Mouse (Mus musculus) lung, postnatal 0 days (tissue): ENCODE measurements at regions not wholly inside any gene's neighbourhood (a gene's known extent, or its start where the extent isn't known, plus 50 kb on each side); places are given as distances from the start of the nearest gene placed in this dataset.

Experiments used
- ATAC-seq: fragments of 200-750 bp; cut with Nextera tagmentation; 2 replicates; pipeline ENCODE4 v1.8.0; 2017; ENCODE audit warnings: moderate library complexity
- DNase-seq: peaks from one replicate; pipeline ENCODE4 v3.0.0-alpha.2; 2016; ENCODE audit warnings: low spot score
- H3K27ac ChIP-seq: fragments of 300-500 bp; sonication (generic); 2 replicates; pipeline ENCODE4 v1.5.1; 2014; ENCODE audit warnings: antibody characterized with exemption, mild to moderate bottlenecking, low read length, mixed read lengths
- H3K27me3 ChIP-seq: fragments of 300-500 bp; sonication (generic); replicated peaks from 2 replicates; pipeline ENCODE4 v1.6.1; 2014; ENCODE audit warnings: low read length, mixed read lengths; ENCODE audit not compliant: insufficient read depth
- H3K36me3 ChIP-seq: fragments of 300-500 bp; sonication (generic); 2 replicates; pipeline ENCODE4 v1.6.1; 2014; ENCODE audit warnings: low read length, mixed read lengths; ENCODE audit not compliant: insufficient read depth
- H3K4me1 ChIP-seq: fragments of 300-500 bp; sonication (generic); 2 replicates; pipeline ENCODE4 v1.6.1; 2014; ENCODE audit warnings: antibody characterized with exemption, low read depth, low read length, mixed read lengths; ENCODE audit not compliant: insufficient read depth
- H3K4me2 ChIP-seq: fragments of 300-500 bp; sonication (generic); replicated peaks from 2 replicates; pipeline ENCODE4 v1.6.1; 2014; ENCODE audit warnings: low read depth, mild to moderate bottlenecking, low read length, moderate library complexity, mixed read lengths
- H3K4me3 ChIP-seq: fragments of 300-500 bp; sonication (generic); 2 replicates; pipeline ENCODE4 v1.5.1; 2014; ENCODE audit warnings: low read depth, low read length
- H3K9ac ChIP-seq: fragments of 300-500 bp; sonication (generic); replicated peaks from 2 replicates; pipeline ENCODE4 v1.6.1; 2014; ENCODE audit warnings: low read depth, mild to moderate bottlenecking
- H3K9me3 ChIP-seq: fragments of 300-500 bp; sonication (generic); 2 replicates; pipeline ENCODE4 v1.6.1; 2016; ENCODE audit warnings: low read length, mixed read lengths
- CTCF ChIP-seq: IDR thresholded peaks from 2 replicates; pipeline ENCODE4 v1.5.1; 2016; ENCODE audit warnings: antibody characterized with exemption, mild to moderate bottlenecking
- EP300 ChIP-seq: IDR thresholded peaks from 2 replicates; pipeline ENCODE4 v1.6.1; 2016; ENCODE audit warnings: antibody characterized with exemption, mild to moderate bottlenecking, control low read depth
- WGBS: fragments of 180-500 bp; shearing (Covaris S2); extraction: QIAGEN DNeasy Blood & Tissue Kit; methylation state at CpG from one replicate; pipeline ENCODE4 v1.1.7; 2014; 5-methylcytosine and 5-hydroxymethylcytosine counted together

DNA sequence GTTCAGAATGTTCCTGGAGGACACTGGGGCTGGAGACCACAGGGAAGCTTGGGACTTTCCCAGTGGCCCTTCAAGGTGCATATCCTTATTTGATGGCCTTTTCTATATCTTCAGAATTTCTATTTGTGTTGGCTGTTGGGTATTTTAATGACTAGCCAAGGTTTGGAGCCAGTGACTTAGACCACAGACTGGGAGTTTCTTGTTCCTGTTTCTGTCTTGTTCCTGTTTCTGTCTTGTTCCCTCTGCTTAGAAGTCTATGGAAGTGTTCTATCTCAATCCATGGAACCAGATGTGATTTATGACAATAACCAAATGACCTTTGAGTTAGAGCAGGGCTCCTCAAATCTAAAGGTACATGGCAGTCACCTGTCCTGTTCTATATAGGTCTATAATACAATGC lies 156.6 kb upstream of the Tapt1 start:
- TF ChIP-seq EP300 (no peak), CTCF (no peak)

DNA sequence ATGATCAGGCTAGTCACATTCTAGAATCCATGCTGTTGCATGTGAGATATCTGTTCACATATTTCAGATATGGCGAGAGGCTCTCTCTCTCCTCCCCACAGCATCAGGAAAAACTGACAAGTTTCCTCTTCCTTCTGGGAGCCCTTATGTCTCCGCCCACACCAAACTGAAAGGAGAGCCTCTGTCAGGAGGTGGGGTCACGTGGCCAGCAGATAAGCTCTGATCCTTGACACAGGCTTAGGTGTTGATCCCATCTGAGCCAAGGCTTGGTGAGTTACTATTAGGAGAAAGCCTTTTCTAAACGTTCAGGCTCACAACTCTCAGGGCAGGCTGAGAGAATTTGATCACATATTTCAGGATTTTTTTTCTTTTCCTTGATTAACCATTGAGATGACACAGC lies 143.6 kb upstream of the Tapt1 start:
- no peaks in the 10 kb centered on the region for H3K36me3 ChIP-seq
- 13% methylated on average over 4 of the region's 4 CpGs for WGBS
- H3K27me3 ChIP-seq, result no peaks in the 10 kb centered on the region
- ATAC-seq (no peak), DNase-seq (no peak)
- no peak overlapping the region for H3K4me3 ChIP-seq
- no peaks in the 10 kb centered on the region for H3K9me3 ChIP-seq
- no peak overlapping the region for H3K4me2 ChIP-seq
- H3K9ac ChIP-seq, result no peak overlapping the region
- no peaks in the 10 kb centered on the region for H3K4me1 ChIP-seq
- no peak overlapping the region for H3K27ac ChIP-seq
- no peak for TF ChIP-seq CTCF
- TF ChIP-seq EP300, result no peak

More for the DNA sequence above, 156.6 kb upstream of the Tapt1 start:
- H3K4me2 ChIP-seq, result no peak overlapping the region
- no peak overlapping the region for H3K27ac ChIP-seq
- H3K9me3 ChIP-seq, result no peaks in the 10 kb centered on the region
- DNase-seq (no peak), ATAC-seq (no peak)
- no peaks in the 10 kb centered on the region for H3K36me3 ChIP-seq
- no peaks in the 10 kb centered on the region for H3K27me3 ChIP-seq
- no peak overlapping the region for H3K9ac ChIP-seq
- H3K4me3 ChIP-seq, result no peak overlapping the region
- no peaks in the 10 kb centered on the region for H3K4me1 ChIP-seq

DNA sequence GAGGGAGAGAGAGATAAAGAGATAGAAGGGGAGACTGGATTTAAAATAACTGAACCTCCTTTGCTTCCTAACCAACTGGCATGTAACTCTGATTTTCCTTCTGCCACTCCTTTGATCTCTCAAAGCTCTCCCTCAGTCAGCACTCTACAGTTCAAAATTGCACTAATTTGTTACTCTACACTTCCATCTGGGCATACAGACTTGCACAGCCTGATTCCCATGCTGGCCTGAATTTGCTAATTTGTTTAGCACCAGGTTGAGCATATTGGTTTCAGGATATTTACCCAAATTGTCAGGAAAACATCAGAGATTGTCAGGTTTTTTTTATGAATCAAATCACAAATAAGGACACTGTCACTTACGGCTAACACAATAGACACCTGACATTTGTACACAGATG lies 125.9 kb upstream of the Tapt1 start:
- TF ChIP-seq EP300, result no peak
- no peak for DNase-seq
- H3K9me3 ChIP-seq, result no peaks in the 10 kb centered on the region
- H3K4me2 ChIP-seq, result no peak overlapping the region
- H3K27me3 ChIP-seq, result no peaks in the 10 kb centered on the region
- 89% methylated on average over 1 of the region's 1 CpGs for WGBS
- no peak overlapping the region for H3K9ac ChIP-seq
- H3K27ac ChIP-seq, result no peak overlapping the region
- ATAC-seq, result no peak
- H3K36me3 ChIP-seq, result no peaks in the 10 kb centered on the region
- H3K4me1 ChIP-seq, result no peaks in the 10 kb centered on the region
- H3K4me3 ChIP-seq, result no peak overlapping the region

DNA sequence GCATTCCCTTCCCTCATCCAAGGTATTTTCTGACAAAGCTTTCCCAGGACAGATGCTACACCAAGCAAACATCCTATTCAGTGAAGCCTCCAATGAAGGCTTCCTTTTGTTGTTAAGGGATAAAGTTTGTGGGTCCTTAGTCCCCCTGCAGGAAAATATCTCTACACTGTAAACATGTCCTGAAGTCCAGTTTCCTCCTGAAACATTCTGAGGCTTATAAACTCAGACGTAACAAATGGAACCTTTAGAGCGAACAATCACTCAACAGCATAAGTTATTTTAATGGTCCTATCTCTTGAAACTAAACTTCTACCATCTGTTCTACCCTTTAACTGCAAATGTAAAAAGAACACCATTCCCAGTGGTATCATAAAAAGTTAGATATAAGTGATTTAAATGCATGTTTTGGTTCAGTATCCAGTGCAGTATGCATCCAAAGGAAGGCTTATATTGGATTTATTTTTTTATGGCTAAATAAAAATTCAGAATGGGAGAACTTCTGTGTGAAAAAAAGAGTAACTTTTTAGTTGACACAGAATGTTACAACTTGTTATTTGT lies 115.1 kb upstream of the Tapt1 start:
- Histone ChIP-seq H3K27me3 (no peaks in the 10 kb centered on the region), H3K27ac (no peak overlapping the region), H3K4me3 (no peak overlapping the region), H3K9me3 (no peaks in the 10 kb centered on the region), H3K36me3 (no peaks in the 10 kb centered on the region), H3K4me1 (no peaks in the 10 kb centered on the region), H3K9ac (no peak overlapping the region), H3K4me2 (no peak overlapping the region)
- WGBS, result 75% methylated on average over 2 of the region's 2 CpGs
- ATAC-seq (no peak), DNase-seq (no peak)
- no peak for TF ChIP-seq EP300
- no peak for TF ChIP-seq CTCF

DNA sequence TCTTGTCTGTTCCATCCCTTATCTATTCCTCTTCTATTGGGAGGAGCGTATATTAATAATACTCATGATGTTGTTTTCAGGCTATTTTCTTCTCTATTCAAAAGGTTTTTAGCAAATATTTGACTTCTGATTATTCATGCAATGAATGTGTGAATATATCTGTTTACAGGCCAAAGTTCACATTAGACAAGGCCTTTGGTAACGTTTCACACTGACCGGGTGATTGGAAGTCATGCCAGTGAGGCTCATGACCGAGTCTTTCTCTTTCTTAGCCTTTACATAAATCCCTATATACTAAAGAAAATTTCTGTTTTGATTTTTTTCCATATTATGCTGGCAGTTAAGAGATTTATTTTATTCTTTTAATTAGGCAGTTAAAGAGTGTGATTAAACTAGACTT lies 112.2 kb upstream of the Tapt1 start:
- Histone ChIP-seq H3K4me1 (no peaks in the 10 kb centered on the region), H3K27ac (no peak overlapping the region), H3K9ac (no peak overlapping the region), H3K27me3 (no peaks in the 10 kb centered on the region), H3K36me3 (no peaks in the 10 kb centered on the region), H3K4me3 (no peak overlapping the region), H3K9me3 (no peaks in the 10 kb centered on the region), H3K4me2 (no peak overlapping the region)
- DNase-seq (no peak), ATAC-seq (no peak)
- TF ChIP-seq CTCF (no peak), EP300 (no peak)
- 84% methylated on average over 4 of the region's 4 CpGs for WGBS

DNA sequence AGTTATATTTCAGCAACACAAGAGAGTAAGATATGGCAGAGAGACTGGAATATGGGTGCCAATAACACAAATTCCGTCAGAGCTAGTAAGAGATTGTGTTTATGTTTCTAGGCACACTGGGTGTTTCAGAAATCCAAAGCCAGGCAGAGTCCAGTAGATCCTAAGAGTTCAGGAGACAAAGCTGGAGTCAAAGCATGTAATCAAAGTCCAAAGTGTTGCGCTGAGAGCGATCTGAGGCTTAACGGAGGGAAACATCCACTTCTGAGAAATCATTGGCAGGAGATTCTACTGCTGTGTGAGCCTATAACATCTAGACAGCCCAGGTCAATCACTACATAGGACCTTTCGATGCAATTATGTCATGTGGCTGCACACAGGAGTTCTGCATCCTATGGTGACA lies 109.3 kb upstream of the Tapt1 start:
- H3K4me3 ChIP-seq, result no peak overlapping the region
- no peaks in the 10 kb centered on the region for H3K36me3 ChIP-seq
- H3K4me1 ChIP-seq, result no peaks in the 10 kb centered on the region
- no peaks in the 10 kb centered on the region for H3K9me3 ChIP-seq
- WGBS, result 88% methylated on average over 5 of the region's 5 CpGs
- DNase-seq (no peak), ATAC-seq (no peak)
- TF ChIP-seq EP300 (no peak), CTCF (no peak)
- no peak overlapping the region for H3K4me2 ChIP-seq
- no peaks in the 10 kb centered on the region for H3K27me3 ChIP-seq
- no peak overlapping the region for H3K27ac ChIP-seq
- no peak overlapping the region for H3K9ac ChIP-seq

DNA sequence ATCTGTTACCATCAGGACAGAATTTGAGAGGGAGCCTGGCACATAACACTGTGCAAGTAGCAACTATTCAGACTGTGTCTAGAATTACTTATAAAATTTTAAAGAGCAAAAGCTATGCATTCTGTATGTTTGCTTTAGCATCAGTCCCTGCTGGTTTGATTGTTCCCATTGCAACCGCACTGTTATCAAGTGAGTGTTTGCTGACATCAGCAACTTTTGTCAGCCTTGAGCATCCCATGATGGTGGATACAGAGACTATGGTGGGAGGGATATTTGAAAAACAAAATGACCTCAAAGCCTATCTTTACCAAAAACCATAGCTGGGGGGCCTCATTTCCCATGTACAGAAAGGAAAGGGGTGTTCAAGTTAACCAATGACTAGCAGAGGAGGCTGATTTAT lies 93.2 kb upstream of the Tapt1 start:
- 87% methylated on average over 1 of the region's 1 CpGs for WGBS
- no peak overlapping the region for H3K27ac ChIP-seq
- no peak for ATAC-seq
- H3K36me3 ChIP-seq, result no peaks in the 10 kb centered on the region
- H3K27me3 ChIP-seq, result no peaks in the 10 kb centered on the region
- DNase-seq, result no peak
- H3K4me1 ChIP-seq, result no peaks in the 10 kb centered on the region
- no peak overlapping the region for H3K4me2 ChIP-seq
- no peak overlapping the region for H3K4me3 ChIP-seq
- no peak for TF ChIP-seq CTCF
- no peak for TF ChIP-seq EP300
- no peak overlapping the region for H3K9ac ChIP-seq
- no peaks in the 10 kb centered on the region for H3K9me3 ChIP-seq
